Mouse (Mus musculus) gastrocnemius, postnatal 14 days (tissue): ENCODE data around the gene Pex7. TPM values are rescaled to one million over a fixed set of nuclear protein-coding genes. Genes with fewer than 3 reads are reported as not detected.

ENCODE experiments used
- DNase-seq: peaks from one replicate; pipeline ENCODE4 v3.0.0; 2021; ENCODE audit warnings: mixed read lengths
- intact Hi-C: fragments of 180-260 bp; cut with DNase I; formaldehyde crosslinking; loops from one replicate; pipeline ENCODE4 v1.15.1; 2025; ENCODE audit warnings: low total_unique reads
- long read RNA-seq, 2 experiments: library from polyadenylated mRNA; stranded (forward); transcript quantifications; one replicate each; pipeline ENCODE4 v2.0.0; 2021
- total RNA-seq, 2 experiments: library from RNA; stranded (reverse); gene quantifications; 2 replicates each; pipeline ENCODE4 v1.2.3; 2021

Pex7 gene
- total RNA-seq, result 10 to 100 TPM; 14.3 to 14.4 TPM
- long read RNA-seq, experiment 1, full-length matches to known transcripts, result 14 of 18 reads
- long read RNA-seq, experiment 1, partial matches to known transcripts, result 2 of 18 reads
- long read RNA-seq, experiment 1, other reads (novel, unspliced or antisense), result 2 of 18 reads
- long read RNA-seq, experiment 2, full-length matches to known transcripts, result 19 of 22 reads
- long read RNA-seq, experiment 2, partial matches to known transcripts, result 1 of 22 reads
- long read RNA-seq, experiment 2, other reads (novel, unspliced or antisense), result 2 of 22 reads

DNA sequence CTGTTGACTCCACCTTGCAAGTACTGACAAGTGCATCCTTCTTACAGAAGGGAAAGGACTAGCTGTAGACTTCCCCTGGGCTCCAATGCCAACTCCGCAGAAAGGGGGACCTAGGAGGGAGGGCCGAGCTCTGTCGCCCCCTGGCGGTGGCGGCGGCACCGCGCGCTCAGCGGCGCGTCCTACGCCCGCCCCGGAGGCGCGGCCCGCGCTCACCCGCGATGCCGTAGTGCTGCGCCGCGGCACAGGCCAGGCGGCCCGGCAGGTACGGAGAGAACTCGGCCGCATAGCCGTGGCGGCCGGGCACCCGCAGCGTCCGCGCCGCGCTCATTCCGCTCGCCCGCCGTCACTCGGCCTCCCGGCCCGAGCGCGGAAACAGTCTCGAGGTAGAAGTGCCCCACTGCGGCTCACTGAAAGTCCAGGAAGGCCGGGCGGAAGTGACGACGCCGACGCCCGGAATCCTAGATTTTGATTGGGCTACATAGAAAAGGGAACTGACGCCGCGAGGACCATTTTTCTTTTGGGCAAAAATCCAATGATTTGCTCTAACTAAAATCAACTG is at the start of gene Pex7:
Gene Pex7, minus strand, starts transcription at position 444 of the 559 bp plus-strand sequence.
- peak; percentile 89 for DNase-seq
- intact Hi-C loops, result loop anchor here (10.0 kb wide), 1 partner anchor 167 kb away; no protein-coding TSS in a partner anchor

GRCm38 (mm10) chr10:19956745-19957144 is 49.3 kb upstream of the Pex7 start:
- DNase-seq, result no peak
- intact Hi-C loops, result no loop called here

DNA sequence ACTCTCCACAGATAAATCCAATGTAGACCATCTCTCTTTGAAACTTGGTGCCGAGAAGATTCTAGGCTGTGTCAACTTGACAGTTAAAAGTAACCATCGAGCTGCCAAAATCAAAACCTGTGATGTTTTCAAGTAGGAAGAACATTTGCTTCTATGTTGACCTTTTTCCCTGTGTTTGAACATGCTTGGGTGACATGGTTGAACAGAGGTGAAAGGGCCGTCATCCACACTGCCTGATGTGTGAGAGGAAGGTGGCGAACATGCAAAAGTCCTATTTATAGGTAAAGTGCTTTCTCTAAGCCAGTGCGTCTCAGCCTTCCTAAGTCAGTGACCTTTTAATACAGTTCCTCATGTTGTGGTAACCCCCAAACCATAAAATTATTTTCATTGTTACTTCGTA is 48.3 kb upstream of the Pex7 start:
- DNase-seq, result no peak
- intact Hi-C loops, result no loop called here

GRCm38 (mm10) chr10:19954572-19954971 is 47.1 kb upstream of the Pex7 start:
- no peak for DNase-seq
- intact Hi-C loops, result no loop called here

GRCm38 (mm10) chr10:19953032-19953761 is 45.7 kb upstream of the Pex7 start:
- no peak for DNase-seq
- intact Hi-C loops, result no loop called here

GRCm38 (mm10) chr10:19949106-19949505 is 41.6 kb upstream of the Pex7 start:
- intact Hi-C loops, result no loop called here
- no peak for DNase-seq

DNA sequence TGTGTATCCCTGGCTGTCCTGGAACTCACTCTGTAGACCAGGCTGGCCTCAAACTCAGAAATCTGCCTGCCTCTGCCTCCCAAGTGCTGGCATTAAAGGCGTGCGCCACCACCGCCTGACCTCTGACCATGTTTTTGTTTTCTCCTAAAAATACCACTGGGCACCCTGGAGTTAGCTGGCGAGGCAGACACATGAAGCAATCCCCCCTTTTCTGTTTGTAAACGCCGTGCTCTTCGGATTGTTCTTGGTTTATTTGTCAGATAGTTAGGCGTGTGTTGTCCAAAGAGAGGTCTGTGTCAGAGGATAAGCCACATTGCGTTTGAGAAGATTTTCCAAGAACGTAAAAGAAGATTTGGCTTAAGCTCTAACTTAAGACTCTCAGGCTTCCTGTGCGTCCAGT is 40.9 kb upstream of the Pex7 start:
- intact Hi-C loops, result no loop called here

DNA sequence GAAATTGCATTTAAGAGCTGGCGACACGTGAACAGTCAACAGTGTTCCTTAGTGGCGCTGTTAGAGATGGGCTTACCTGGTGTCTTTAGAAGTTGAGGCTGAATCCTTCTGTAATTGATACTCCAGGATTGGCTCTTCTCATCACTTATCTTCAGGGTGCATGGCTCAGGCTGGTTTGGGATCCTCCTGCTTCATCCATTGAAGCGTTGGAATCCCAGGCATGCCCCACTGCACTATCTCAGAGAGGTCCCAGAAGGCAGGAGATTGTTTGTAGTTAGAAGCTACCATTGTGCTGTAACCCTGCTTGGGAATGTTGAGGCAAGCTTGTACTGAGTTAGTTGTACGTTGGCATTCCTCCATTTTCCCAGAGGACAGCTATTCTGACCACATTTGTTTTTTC is 40.4 kb upstream of the Pex7 start:
- intact Hi-C loops, result no loop called here
- no peak for DNase-seq

More for the DNA sequence above, 40.9 kb upstream of the Pex7 start:
- DNase-seq, result no peak

DNA sequence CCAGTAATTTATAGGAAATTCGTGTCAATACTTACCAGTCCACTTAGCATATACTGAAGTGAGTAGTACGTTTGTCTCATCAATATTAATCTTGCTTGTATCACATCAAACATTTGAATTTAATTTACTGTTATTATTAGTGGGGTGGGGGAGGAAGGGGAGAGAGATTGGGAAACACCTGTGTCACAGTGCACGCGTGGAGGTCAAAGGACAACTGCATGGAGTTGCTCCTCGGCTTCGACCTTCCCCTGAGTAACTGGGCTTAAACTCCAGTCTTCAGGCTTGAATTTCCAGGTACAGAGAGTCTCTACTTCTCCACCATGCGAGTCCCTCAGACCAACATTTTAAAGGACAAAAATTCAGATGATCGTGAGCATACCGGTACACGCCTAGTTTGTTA is 40.0 kb upstream of the Pex7 start:
- intact Hi-C loops, result no loop called here
- no peak for DNase-seq

DNA sequence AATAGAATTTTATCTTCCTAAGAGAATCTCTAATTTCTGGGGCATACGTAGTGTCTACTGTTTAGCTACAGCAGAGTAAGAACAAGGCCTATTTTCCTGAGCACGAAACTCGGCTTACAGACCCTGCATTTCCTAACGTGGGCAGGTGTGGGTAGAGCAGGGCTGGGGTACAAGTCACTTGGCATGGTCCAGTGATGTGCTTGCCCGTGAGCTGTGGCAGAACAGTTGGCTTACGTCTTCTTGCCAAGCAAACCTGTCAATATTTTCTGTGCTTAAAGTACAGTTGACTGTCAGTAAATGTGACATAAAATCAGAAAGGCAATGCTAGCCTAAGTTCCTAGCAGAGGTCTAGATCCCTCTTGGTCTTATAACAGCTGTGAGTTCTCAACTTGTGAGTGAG is 39.2 kb upstream of the Pex7 start:
- intact Hi-C loops, result no loop called here
- DNase-seq, result no peak

DNA sequence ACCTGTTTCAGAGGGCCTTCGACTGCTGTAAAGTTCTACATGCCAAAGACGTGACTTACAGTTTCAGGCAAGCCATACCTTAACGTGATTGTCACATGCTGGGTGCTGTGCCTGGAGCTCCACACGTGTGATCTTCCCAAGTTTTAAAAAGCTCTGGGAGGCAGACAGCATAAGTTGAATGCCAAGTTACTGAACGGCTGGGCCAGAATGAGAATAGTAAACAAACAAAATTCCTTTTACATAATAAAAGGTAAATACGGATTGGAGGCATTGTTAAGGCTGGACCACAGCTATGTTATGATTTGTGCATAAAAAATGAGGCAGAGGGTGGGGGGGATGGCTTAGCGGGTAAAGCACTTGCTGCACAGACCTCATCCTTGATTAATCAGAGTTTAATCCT is 38.2 kb upstream of the Pex7 start:
- intact Hi-C loops, result no loop called here
- DNase-seq, result no peak

GRCm38 (mm10) chr10:19942621-19943020 is 35.1 kb upstream of the Pex7 start:
- intact Hi-C loops, result no loop called here
- no peak for DNase-seq

- DNase-seq, result no peak
- intact Hi-C loops, result no loop called here
These were observed 34.4 kb upstream of the Pex7 start for GRCm38 (mm10) chr10:19941914-19942313.

GRCm38 (mm10) chr10:19941063-19941462 is 33.6 kb upstream of the Pex7 start:
- peak; percentile 49 for DNase-seq
- intact Hi-C loops, result no loop called here

- intact Hi-C loops, result no loop called here
- DNase-seq, result no peak
These were observed 33.1 kb upstream of the Pex7 start for GRCm38 (mm10) chr10:19940626-19941025.

GRCm38 (mm10) chr10:19940127-19940526 is 32.6 kb upstream of the Pex7 start:
- intact Hi-C loops, result no loop called here
- no peak for DNase-seq

GRCm38 (mm10) chr10:19939282-19939705 is 31.8 kb upstream of the Pex7 start:
- intact Hi-C loops, result no loop called here
- DNase-seq, result no peak

GRCm38 (mm10) chr10:19938738-19939137 is 31.2 kb upstream of the Pex7 start:
- DNase-seq, result no peak
- intact Hi-C loops, result no loop called here

DNA sequence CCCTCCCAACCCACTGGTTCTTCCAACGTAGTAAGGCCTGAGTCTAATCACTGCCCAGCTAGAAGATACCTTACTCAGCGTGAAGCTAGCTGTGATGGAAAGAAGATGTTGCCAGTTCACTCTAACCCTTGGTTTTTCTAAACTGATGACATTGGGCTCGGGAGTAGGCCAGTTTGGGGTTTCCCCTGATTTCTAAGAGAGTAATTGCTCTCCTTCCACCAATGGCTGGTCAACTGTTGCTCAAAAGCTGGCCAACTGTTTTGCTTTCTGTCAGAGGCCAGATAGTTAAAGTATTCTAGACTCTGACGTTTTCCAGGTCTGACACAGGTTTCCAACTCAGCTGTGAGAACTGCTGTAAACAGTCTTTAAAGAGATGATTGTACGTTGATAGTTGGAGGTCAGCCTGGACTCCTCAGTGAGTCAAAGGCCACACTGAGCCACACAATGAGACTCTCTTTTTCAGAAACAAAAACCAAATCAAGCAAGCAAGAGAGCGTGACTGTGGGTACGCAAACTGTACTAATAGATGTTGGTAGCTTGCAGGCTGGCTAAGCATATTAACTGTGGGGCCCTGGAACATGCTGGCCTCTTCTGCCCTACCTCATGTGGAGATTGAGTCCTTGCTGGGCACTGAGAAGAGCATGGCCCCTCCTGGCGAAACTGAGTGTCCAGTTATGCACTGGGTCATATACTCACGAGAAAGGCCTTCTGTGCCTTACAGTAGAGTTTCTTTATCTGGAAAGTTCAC is 29.6 kb upstream of the Pex7 start:
- intact Hi-C loops, result no loop called here
- no peak for DNase-seq

DNA sequence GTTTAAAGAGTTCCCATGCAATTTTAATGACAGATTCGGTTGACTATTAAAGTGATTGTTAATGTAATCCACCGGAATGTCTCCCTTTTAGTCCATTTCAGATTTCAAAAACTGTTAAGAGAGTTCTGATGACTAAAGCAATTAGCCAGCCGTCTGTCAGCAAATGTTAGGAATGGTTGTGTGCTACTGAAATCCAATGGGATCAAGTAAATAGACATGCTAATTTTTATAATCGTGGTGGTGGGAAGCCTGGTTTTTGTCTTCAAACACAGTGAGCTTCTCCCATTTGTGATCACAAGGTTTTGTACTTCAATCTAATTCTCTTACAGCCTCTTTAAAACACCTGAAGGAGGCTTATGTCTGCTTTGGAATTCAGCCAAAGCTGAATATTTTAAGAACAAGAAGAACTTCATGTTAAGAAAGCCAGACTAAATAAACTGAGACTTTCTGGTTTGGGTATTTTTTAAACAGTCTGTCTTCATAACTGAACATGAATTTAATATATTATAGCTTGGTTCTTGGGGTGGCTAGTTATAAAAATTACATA is 28.4 kb upstream of the Pex7 start:
- DNase-seq, result no peak
- intact Hi-C loops, result no loop called here
